Mouse (Mus musculus) stomach, postnatal 0 days (tissue): ENCODE data around the gene Flywch2.

Experiments
- CTCF ChIP-seq: IDR thresholded peaks from 2 replicates; pipeline ENCODE4 v1.5.1; 2016; ENCODE audit warnings: antibody characterized with exemption, low read depth, mild to moderate bottlenecking, moderate library complexity
- EP300 ChIP-seq: optimal IDR thresholded peaks from 2 replicates; pipeline ENCODE3; 2016; ENCODE audit warnings: antibody characterized with exemption

DNA sequence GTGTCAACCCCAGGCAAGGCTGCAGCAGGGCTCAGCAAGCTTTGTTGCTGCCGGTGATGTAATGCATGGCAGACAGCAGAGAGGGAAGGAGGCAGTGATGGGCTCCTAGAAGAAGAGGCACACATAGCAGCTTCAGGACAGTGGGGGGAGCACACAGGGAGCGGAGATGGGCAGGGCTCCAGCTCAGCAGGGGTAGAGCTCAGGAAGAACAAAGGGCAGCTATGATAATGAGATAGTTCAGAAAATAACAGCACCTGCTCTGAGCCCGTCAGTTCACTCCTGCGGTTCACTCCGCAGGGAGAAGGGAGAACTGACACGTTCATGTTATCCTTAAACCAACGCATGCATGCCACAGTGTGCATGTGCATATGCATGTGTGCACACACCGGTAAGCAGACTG, 27.1 kb downstream of the Flywch2 start:
- TF ChIP-seq CTCF = no peak
- no peak for TF ChIP-seq EP300
